Mouse (Mus musculus) urinary bladder, postnatal 4 days (tissue): ENCODE data around the gene Hus1b.

Experiments used
- DNase-seq, 2 experiments: peaks; one replicate each; pipeline ENCODE4 v3.0.0; 2021 to 2022; ENCODE audit warnings: low spot score in 2 of 2

Hus1b gene

GRCm38 (mm10) chr13:30949181-30949580 is 1.6 kb upstream of the Hus1b start:
- no peak for DNase-seq

- DNase-seq, result no peak
These were observed 430 bp downstream of the Hus1b start for GRCm38 (mm10) chr13:30947129-30947528.

GRCm38 (mm10) chr13:30945788-30946187 is 1.8 kb downstream of the Hus1b start:
- no peak for DNase-seq

- no peak for DNase-seq
These were observed 14.6 kb downstream of the Hus1b start for GRCm38 (mm10) chr13:30932972-30933371.

- no peak for DNase-seq
These were observed 15.9 kb downstream of the Hus1b start for GRCm38 (mm10) chr13:30931613-30932012.

GRCm38 (mm10) chr13:30929119-30929518 is 18.4 kb downstream of the Hus1b start:
- DNase-seq, result no peak

GRCm38 (mm10) chr13:30924269-30924668 is 23.3 kb downstream of the Hus1b start:
- no peak for DNase-seq

GRCm38 (mm10) chr13:30921914-30922313 is 25.6 kb downstream of the Hus1b start:
- DNase-seq, result no peak

GRCm38 (mm10) chr13:30913757-30914156 is 33.8 kb downstream of the Hus1b start:
- DNase-seq, result no peak

- DNase-seq, result no peak
These were observed 34.5 kb downstream of the Hus1b start for GRCm38 (mm10) chr13:30913028-30913427.

- no peak for DNase-seq
These were observed 35.5 kb downstream of the Hus1b start for GRCm38 (mm10) chr13:30911931-30912625.

- DNase-seq, result no peak
These were observed 36.7 kb downstream of the Hus1b start for GRCm38 (mm10) chr13:30910889-30911288.

- no peak for DNase-seq
These were observed 45.3 kb downstream of the Hus1b start for GRCm38 (mm10) chr13:30902286-30902685.

- no peak for DNase-seq
These were observed 46.0 kb downstream of the Hus1b start for GRCm38 (mm10) chr13:30901387-30902041.
